ENCODE assay signal across 8 mouse cellular contexts in the genomic region with DNA sequence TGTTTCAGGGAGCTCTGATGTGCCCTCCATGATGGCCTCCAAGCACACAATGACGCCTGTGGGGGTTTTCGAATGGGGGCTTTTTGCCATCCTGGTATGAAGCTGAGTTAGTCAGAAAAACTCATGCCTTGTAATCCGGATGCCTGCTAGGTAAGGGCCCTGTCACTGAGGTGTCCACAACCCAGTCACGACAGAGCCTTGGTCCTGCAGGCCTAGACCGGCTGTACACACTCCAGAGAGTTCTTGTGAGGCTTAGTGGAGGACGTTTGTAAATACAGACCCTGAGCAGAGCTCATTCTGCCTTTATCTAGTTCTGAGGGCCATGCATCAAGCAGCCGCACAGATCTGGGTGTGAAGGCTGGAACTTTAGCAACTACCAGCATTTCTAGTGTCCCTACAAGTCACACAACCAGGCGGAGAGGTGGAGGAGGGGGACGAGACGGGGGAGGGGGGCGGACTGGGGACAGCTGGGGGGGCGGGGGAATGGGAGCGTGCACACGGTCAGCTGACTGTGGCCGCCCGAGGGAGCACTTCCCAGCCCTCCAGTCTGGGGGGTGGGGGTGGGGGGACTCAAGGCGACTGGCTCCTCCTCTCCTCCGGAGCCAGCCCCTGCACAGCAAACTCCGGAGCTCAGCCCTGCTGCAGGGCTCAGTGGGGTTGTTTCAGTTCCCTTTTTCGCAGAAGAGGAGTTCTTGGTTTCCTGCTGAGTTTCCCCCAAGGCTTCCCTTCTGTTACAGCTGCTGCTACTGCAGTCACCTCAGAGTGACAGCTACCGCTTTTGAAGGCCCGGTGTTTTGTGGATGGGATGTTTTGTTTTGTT. TPM values are rescaled to one million over a fixed set of nuclear protein-coding genes. Genes with fewer than 3 reads are reported as not detected.
A peak's percentile ranks its signal among the peaks of the same experiment; 100 is the strongest.
DNase-seq lines count a peak whose midpoint lies in the region; ATAC-seq lines count a peak whose summit lies in the region.

No protein-coding gene starts in this region.

- WGBS in hindbrain, embryonic 14.5 days: 6% methylated on average over 21 of the region's 22 CpGs

- H3K4me1 ChIP-seq in hindbrain, embryonic 14.5 days (replicated peaks; ENCODE audit: control insufficient read depth, insufficient read depth, low read length): peaks cover 10% of the 10 kb centered on the region

- peak; percentile 64 for DNase-seq in MN1 (ENCODE audit: low spot score)
- peak; percentile 26 for DNase-seq in c-Kit-positive CD71-positive TER-119-positive erythroid progenitor cells, embryonic 14.5 days (ENCODE audit: low spot score)
- peak; percentile 36 to 45 for DNase-seq in frontal cortex, postnatal 36 days (ENCODE audit: low spot score in 2 of 2)
- DNase-seq in hindbrain, embryonic 14.5 days (ENCODE audit: low spot score): peak; percentile 48
- DNase-seq in left cerebral cortex, postnatal 25 days (ENCODE audit: low spot score in 2 of 2): peak; percentile 41 to 70
- peak; percentile 67 for DNase-seq in right cerebral cortex, postnatal 14 days
- DNase-seq in urinary bladder, postnatal 4 days (ENCODE audit: low spot score in 2 of 2): peak; percentile 72 to 75

- intact Hi-C loops in left cerebral cortex, postnatal 25 days (cut with DNase I): loop anchor here (2.0 to 5.0 kb wide), 2 partner anchors 73 to 80 kb away; a partner anchor contains a TSS

- H3K9ac ChIP-seq in hindbrain, embryonic 14.5 days: peak overlapping the region; percentile 21; the same call in 1 of the 2 replicates

- no peaks in the 10 kb centered on the region for H3K9me3 ChIP-seq in hindbrain, embryonic 14.5 days (ENCODE audit: control insufficient read depth, low read length)

- H3K4me3 ChIP-seq in hindbrain, embryonic 14.5 days (replicated peaks; ENCODE audit: low read length): peak overlapping the region; percentile 18

- H3K27ac ChIP-seq in hindbrain, embryonic 14.5 days: peak overlapping the region; percentile 45; the same call in 1 of the 2 replicates

- H3K4me2 ChIP-seq in hindbrain, embryonic 14.5 days (replicated peaks): peak overlapping the region; percentile 52

- no peaks in the 10 kb centered on the region for H3K36me3 ChIP-seq in hindbrain, embryonic 14.5 days (replicated peaks; ENCODE audit: control insufficient read depth, insufficient read depth)

- peak; percentile 91 for ATAC-seq in hindbrain, embryonic 14.5 days (ENCODE audit: low FRiP score)
- ATAC-seq in megakaryocyte-erythroid progenitor cell, adult 5-6 weeks (replicated peaks; ENCODE audit: low FRiP score, low TSS enrichment, poor library complexity, severe bottlenecking): peak; percentile 88

- H3K27me3 ChIP-seq in hindbrain, embryonic 14.5 days (ENCODE audit: control insufficient read depth, insufficient read depth, low read length): no peaks in the 10 kb centered on the region

RNA-seq across cellular contexts. Expression of a gene that starts 19.0 kb away (rescaled TPM):
- not detected in 2 replicates for polyA plus RNA-seq in hindbrain, embryonic 14.5 days (2014; fragmentation: Nextera tagmentation; extraction: Ambion mirVana)
- total RNA-seq in left cerebral cortex, postnatal 25 days (2021): 1 to 10 TPM; 1.2 to 1.8 TPM
- not detected in 2 replicates for total RNA-seq in megakaryocyte-erythroid progenitor cell, adult 5-6 weeks (2014; fragmentation: Nextera tagmentation)
- not detected in 2 replicates for total RNA-seq in megakaryocyte-erythroid progenitor cell, adult 5-6 weeks (2017)

Comparison
In these comparisons a context has a peak if more than half of its experiments do, and no peak if none do; other contexts are left out.
1. Peak in every context shown above with its lines: DNase-seq, ATAC-seq, H3K4me3 ChIP-seq and H3K27ac ChIP-seq.